Mouse (Mus musculus) neural tube, postnatal 0 days (tissue): ENCODE measurements around the gene Gm21738. TPM values are rescaled to one million over a fixed set of nuclear protein-coding genes. Genes with fewer than 3 reads are reported as not detected.

Source experiments
- polyA plus RNA-seq: library from polyadenylated mRNA; unstranded; fragments of >200 nt; fragmentation: Nextera tagmentation; extraction: Ambion mirVana; gene quantifications from 2 replicates; pipeline ENCODE4 v1.2.1, GENCODE M21; 2015

Gene Gm21738
- polyA plus RNA-seq: 0.93 and 0.95 TPM in 2 replicates

DNA sequence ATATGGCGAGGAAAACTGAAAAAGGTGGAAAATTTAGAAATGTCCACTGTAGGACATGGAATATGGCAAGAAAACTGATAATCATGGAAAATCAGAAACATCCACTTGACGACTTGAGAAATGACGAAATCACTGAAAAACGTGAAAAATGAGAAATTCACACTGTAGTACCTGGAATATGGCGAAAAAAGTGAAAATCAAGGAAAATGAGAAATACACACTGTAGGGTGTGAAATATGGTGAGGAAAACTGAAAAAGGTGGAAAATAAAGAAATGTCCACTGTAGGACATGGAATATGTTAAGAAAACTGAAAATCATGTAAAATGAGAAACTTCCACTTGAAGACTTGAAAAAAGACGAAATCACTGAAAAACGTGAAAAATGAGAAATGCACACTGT lies at the start of gene Gm21738:
Gene Gm21738 (minus strand): TSS at position 101 of the 400 bp plus-strand sequence.

Other genes with a start within 250 kb of the Gm21738 start
- gene Gm2244, start 131.0 kb upstream of the Gm21738 start, polyA plus RNA-seq: 0.55 and 0.89 TPM in 2 replicates
- 4.0 and 4.3 TPM in 2 replicates for gene Gm2237, start 166.2 kb upstream of the Gm21738 start, polyA plus RNA-seq
- 0.48 TPM in 1 of 2 replicates, not detected in the other for gene Gm5458, start 183.7 kb upstream of the Gm21738 start, polyA plus RNA-seq